Mouse (Mus musculus) neural tube, embryonic 14.5 days (tissue): ENCODE results near the gene Tex45. TPM values are rescaled to one million over a fixed set of nuclear protein-coding genes. Genes with fewer than 3 reads are reported as not detected.

Source experiments
- ATAC-seq: fragments of 200-750 bp; cut with Nextera tagmentation; 2 replicates; pipeline ENCODE4 v1.8.0; 2017; ENCODE audit warnings: low read depth, mild to moderate bottlenecking, moderate TSS enrichment, moderate library complexity
- H3K27ac ChIP-seq: fragments of 300-500 bp; sonication (generic); 2 replicates; pipeline ENCODE4 v1.5.1; 2014; ENCODE audit warnings: low read depth, mild to moderate bottlenecking, control low read depth, low read length, moderate library complexity, mixed read lengths
- H3K27me3 ChIP-seq: fragments of 300-500 bp; sonication (generic); 2 replicates; pipeline ENCODE4 v1.6.1; 2014; ENCODE audit warnings: low read length; ENCODE audit not compliant: control insufficient read depth, insufficient read depth
- H3K36me3 ChIP-seq: fragments of 300-500 bp; sonication (generic); 2 replicates; pipeline ENCODE4 v1.6.1; 2014; ENCODE audit warnings: low read length, mixed read lengths; ENCODE audit not compliant: control insufficient read depth, insufficient read depth
- H3K4me1 ChIP-seq: fragments of 300-500 bp; sonication (generic); 2 replicates; pipeline ENCODE4 v1.6.1; 2014; ENCODE audit warnings: low read length; ENCODE audit not compliant: control insufficient read depth, insufficient read depth
- H3K4me2 ChIP-seq: fragments of 300-500 bp; sonication (generic); 2 replicates; pipeline ENCODE4 v1.6.1; 2014; ENCODE audit warnings: mild to moderate bottlenecking, low read depth, low read length, control low read depth
- H3K4me3 ChIP-seq: fragments of 300-500 bp; sonication (generic); 2 replicates; pipeline ENCODE4 v1.5.1; 2014; ENCODE audit warnings: low read depth, low read length, control low read depth, mixed read lengths
- H3K9ac ChIP-seq: fragments of 300-500 bp; sonication (generic); replicated peaks from 2 replicates; pipeline ENCODE4 v1.6.1; 2014; ENCODE audit warnings: low read depth, mild to moderate bottlenecking, control low read depth, low read length, mixed read lengths
- H3K9me3 ChIP-seq: fragments of 300-500 bp; sonication (generic); 2 replicates; pipeline ENCODE4 v1.6.1; 2016; ENCODE audit warnings: low read length; ENCODE audit not compliant: control insufficient read depth
- WGBS: fragments of 180-500 bp; shearing (Covaris S2); extraction: QIAGEN DNeasy Blood & Tissue Kit; methylation state at CpG from one replicate; pipeline ENCODE4 v1.1.7; 2014; 5-methylcytosine and 5-hydroxymethylcytosine counted together
- polyA plus RNA-seq: library from polyadenylated mRNA; unstranded; fragments of >200 nt; fragmentation: Nextera tagmentation; extraction: Ambion mirVana; gene quantifications from 2 replicates; pipeline ENCODE4 v1.2.1, GENCODE M21; 2014

Gene Tex45
- polyA plus RNA-seq, 1 experiment from 2014 or later = 0.66 TPM

DNA sequence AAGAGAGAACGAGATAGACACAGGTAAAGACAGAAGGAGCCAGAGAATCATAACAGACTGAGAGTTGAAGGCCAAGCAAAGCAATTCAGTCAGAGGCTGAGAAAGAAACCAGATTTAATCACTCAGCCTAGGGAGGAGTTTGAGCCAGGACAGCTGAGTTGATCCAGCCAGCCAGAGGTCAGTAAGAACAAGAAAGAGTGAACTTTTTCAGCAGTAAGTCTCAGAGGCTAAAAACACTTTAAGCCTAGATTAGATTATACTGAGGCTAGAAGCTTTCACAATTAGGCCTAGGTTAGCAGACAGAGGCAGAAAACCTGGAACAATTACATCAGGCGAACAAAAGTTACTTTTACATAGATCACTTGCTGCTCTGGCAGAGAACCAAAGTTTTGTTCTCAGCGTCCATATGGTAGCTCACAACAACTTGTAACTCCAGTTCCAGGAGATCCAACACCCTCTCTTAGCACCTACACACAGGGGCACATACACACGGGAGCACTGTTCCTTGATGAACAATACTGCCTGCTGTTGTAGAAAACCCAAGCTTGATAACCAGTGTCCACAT is 9.6 kb downstream of the Tex45 start:
- WGBS = 77% methylated on average over 4 of the region's 4 CpGs
- H3K36me3 ChIP-seq = no peaks in the 10 kb centered on the region
- H3K27me3 ChIP-seq = no peaks in the 10 kb centered on the region
- H3K4me3 ChIP-seq = no peak overlapping the region
- H3K27ac ChIP-seq = no peak overlapping the region
- H3K9ac ChIP-seq = no peak overlapping the region
- ATAC-seq = no peak
- H3K4me2 ChIP-seq = no peak overlapping the region
- no peaks in the 10 kb centered on the region for H3K9me3 ChIP-seq
- H3K4me1 ChIP-seq = no peaks in the 10 kb centered on the region

DNA sequence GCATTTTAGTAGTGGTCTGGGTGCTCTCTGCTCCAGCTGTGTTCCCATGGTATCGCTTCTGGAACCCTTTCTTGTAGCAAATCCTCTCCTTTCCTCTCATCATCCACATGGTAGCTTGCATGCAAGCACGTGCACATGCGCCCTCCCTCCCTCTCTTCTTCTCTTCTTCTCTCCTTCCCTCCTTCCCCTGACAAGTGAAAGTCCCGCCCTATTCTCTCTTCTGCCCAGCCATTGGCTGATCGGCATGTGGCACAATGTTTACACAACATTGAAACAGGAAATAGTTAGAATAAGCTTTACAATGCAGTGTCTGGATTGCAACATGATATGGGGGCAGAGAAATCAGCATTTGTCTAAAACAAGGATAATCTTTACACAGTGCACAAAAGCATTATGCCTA is 10.9 kb downstream of the Tex45 start:
- Histone ChIP-seq H3K4me2 (no peak overlapping the region), H3K4me1 (no peaks in the 10 kb centered on the region), H3K27me3 (no peaks in the 10 kb centered on the region), H3K9ac (no peak overlapping the region), H3K27ac (no peak overlapping the region), H3K9me3 (no peaks in the 10 kb centered on the region), H3K36me3 (no peaks in the 10 kb centered on the region), H3K4me3 (no peak overlapping the region)
- WGBS = 67% methylated on average over 5 of the region's 5 CpGs
- ATAC-seq = no peak

DNA sequence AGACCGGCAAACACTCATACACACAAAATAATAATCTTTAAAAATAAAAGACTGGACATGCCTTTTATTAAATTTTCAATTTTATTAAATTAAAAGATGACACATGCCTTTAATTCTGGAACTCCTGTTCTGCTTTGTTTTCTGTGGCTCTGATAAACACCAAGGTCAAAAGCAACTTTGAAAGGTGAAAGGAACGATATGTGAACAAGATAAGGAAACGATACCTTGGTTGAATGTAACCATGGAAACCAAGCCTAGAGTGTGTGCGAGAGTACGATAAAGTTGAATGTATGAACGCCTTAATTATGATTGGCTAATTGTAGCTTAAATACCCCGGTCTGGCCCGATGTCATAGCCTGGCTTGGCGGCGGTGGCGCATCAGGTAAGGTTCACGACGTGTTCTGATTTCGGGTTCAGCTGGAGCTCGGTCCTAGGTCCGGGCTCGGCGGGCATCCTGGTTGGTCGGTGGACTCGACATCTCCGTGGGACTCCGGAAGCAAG is 11.6 kb downstream of the Tex45 start:
- Histone ChIP-seq H3K27me3 (no peaks in the 10 kb centered on the region), H3K4me1 (no peaks in the 10 kb centered on the region), H3K36me3 (no peaks in the 10 kb centered on the region), H3K4me2 (no peak overlapping the region), H3K9ac (no peak overlapping the region), H3K9me3 (no peaks in the 10 kb centered on the region), H3K4me3 (no peak overlapping the region), H3K27ac (no peak overlapping the region)
- WGBS = 87% methylated on average over 22 of the region's 22 CpGs
- ATAC-seq = no peak

DNA sequence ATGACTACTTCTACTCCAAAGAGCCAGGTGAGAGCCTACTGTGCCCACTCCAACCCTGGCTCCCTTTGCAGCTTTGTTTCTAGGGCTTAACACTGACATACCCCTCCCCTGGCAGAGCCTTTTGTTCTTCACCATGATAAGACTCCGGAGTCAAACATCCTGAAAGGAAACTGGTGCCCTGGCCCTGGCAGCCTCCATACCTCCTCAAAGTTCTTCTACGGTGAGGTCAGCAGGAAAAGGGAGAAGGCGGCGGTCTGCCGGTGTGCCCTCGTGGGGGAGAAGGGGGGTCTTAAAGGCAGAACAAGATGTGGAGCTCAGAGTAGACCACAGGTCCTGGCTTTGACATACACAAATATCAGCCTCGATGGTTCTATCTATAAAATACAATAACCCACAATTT is 12.9 kb downstream of the Tex45 start:
- WGBS = 84% methylated on average over 7 of the region's 7 CpGs
- no peaks in the 10 kb centered on the region for H3K27me3 ChIP-seq
- H3K27ac ChIP-seq = no peak overlapping the region
- no peaks in the 10 kb centered on the region for H3K36me3 ChIP-seq
- no peak overlapping the region for H3K4me2 ChIP-seq
- no peak for ATAC-seq
- H3K4me1 ChIP-seq = no peaks in the 10 kb centered on the region
- H3K4me3 ChIP-seq = no peak overlapping the region
- no peaks in the 10 kb centered on the region for H3K9me3 ChIP-seq
- no peak overlapping the region for H3K9ac ChIP-seq

DNA sequence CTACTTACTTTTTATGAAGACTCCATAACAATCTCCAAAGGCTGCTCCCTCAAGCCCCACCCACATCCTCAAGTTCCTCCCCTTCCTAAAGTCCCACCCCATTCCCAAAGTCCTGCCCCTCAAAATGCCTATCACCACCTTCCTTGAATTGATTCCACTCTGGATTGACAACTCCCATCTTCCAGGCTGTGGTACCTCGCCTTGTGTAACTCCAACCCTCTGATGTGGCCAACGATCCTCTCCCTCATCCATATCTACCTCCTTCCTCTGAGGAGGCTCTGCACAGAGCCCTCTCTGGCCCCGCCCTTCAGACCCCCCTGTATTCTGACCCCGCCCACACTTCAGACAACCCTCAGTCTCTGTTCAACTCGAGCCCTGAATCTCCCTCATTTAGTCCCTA is 14.5 kb downstream of the Tex45 start:
- Histone ChIP-seq H3K36me3 (no peaks in the 10 kb centered on the region), H3K9ac (no peak overlapping the region)
- WGBS = 34% methylated on average over 5 of the region's 5 CpGs

DNA sequence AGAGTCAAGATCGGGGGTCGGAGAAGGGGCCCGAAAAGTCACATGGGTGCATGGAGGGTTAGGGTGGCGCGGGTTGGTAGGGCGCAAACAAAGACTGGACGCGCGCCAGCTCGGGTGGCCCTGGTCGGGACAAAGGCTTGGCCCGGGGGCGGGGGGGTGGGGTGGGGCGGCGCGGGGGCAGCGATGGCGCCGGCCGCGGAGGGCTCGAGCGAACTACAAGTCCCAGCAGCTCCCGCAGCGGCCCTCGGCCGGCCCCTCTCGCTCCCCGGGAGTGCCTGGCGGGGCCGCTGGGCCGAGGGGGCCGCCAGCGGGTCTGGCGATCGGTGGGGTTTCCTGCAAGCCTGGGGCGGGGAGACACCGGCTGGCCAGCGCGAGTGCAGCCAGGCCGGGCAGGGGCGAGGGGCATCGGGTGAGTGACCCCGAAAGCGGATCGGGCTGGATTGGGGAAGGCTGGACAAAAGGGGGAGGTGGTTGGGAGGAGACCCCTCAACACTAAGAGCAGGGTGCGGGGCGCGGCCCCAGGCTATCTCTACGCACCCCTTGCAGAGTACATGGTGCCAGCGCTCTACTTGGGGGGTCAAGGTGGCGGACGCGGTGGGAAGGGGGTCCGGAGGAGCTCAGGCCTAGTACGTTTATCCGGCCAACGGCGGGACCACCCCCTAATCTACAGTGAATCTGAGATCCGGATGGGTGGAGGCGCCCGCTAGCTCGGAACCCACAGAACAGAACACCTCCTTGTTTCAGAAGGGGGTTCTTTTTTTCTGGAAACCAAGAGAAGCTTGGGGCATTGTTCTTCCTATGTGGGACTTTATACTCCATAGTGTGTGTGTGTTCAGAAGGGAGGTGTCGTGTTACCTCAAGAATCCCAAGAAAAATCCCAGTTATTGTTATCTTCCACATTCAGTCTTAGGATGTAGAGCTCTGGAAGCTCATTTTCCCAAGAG is 22.5 kb downstream of the Tex45 start, which contains the start of gene Zfp358:
Zfp358 (plus strand) TSS at position 238 of the 944 bp plus-strand sequence.
- Histone ChIP-seq H3K36me3 (peaks cover 15% of the 10 kb centered on the region), H3K27ac (peak within 1 kb of the TSS; percentile 88), H3K4me3 (peak within 1 kb of the TSS; percentile 91), H3K4me2 (peak within 1 kb of the TSS; percentile 93), H3K4me1 (peaks cover 3% of the 10 kb centered on the region; the same call in 1 of the 2 replicates), H3K27me3 (no peaks in the 10 kb centered on the region), H3K9ac (peak within 1 kb of the TSS; percentile 97), H3K9me3 (no peaks in the 10 kb centered on the region)
- under 1% methylated on average over 57 of the region's 64 CpGs for whole genome bisulfite sequencing
- peak; percentile 90 for ATAC-seq

More for the DNA sequence above, 14.5 kb downstream of the Tex45 start:
- H3K4me2 ChIP-seq = no peak overlapping the region
- no peaks in the 10 kb centered on the region for H3K9me3 ChIP-seq
- no peaks in the 10 kb centered on the region for H3K4me1 ChIP-seq
- ATAC-seq = peak; percentile 52; the same call in 1 of the 2 replicates
- no peak overlapping the region for H3K4me3 ChIP-seq
- no peak overlapping the region for H3K27ac ChIP-seq
- H3K27me3 ChIP-seq = no peaks in the 10 kb centered on the region

DNA sequence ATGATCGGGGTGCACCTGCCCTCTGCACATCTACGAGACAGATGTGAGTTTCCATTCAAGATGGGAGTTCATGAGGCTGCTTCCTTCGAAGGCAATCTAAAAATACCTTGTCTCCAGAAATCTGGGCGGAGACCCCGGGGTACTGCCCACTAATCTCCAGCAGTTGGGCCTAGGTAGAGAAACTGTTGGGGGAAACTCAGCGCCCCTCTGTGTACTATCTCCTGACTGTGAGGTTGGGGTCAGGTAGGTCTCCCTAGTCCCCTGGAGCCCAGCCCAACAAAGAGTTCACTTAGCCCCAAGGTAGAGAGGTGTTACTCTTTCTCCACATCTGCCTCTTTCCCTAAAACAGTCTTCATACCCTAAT is 23.2 kb downstream of the Tex45 start:
- ATAC-seq = peak; percentile 14
- 47% methylated on average over 6 of the region's 6 CpGs for WGBS
- Histone ChIP-seq H3K27ac (peak overlapping the region; percentile 88), H3K36me3 (peaks cover 15% of the 10 kb centered on the region), H3K9me3 (no peaks in the 10 kb centered on the region), H3K4me2 (peak overlapping the region; percentile 93), H3K27me3 (no peaks in the 10 kb centered on the region), H3K9ac (peak overlapping the region; percentile 97), H3K4me3 (peak overlapping the region; percentile 91), H3K4me1 (peaks cover 3% of the 10 kb centered on the region; the same call in 1 of the 2 replicates)

DNA sequence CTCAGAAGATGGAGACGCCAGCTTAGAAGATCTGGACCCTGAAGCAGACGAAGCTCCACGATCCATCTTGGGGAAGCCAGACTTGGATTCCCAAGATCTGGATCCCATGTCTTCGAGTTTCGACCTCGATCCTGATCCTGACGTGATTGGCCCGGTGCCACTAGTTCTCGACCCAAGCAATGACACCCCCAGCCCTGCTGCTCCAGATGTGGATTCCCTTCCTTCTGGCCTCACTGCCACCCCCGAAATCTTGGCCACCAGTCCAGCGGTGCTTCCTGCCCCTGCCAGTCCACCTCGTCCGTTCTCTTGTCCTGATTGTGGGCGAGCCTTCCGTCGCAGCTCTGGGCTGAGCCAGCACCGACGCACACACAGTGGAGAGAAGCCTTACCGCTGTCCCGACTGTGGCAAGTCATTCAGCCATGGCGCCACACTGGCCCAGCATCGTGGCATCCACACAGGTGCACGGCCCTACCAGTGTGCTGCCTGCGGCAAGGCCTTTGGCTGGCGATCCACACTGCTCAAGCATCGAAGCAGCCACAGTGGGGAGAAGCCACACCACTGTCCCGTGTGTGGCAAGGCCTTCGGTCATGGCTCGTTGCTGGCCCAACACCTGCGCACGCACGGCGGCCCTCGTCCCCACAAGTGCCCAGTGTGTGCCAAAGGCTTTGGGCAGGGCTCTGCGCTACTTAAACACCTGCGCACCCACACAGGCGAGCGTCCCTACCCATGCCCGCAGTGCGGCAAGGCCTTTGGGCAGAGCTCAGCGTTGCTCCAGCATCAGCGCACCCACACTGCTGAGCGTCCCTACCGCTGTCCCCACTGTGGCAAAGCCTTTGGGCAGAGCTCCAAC is 25.1 kb downstream of the Tex45 start:
- 98% methylated on average over 44 of the region's 44 CpGs for WGBS
- H3K4me3 ChIP-seq = no peak overlapping the region
- no peak for ATAC-seq
- peaks cover 4% of the 10 kb centered on the region for H3K4me1 ChIP-seq
- H3K9ac ChIP-seq = no peak overlapping the region
- H3K27ac ChIP-seq = no peak overlapping the region
- no peak overlapping the region for H3K4me2 ChIP-seq
- no peaks in the 10 kb centered on the region for H3K9me3 ChIP-seq
- no peaks in the 10 kb centered on the region for H3K27me3 ChIP-seq
- peaks cover 15% of the 10 kb centered on the region for H3K36me3 ChIP-seq
